10 mouse cellular contexts compared by ENCODE assay signal in the genomic region with DNA sequence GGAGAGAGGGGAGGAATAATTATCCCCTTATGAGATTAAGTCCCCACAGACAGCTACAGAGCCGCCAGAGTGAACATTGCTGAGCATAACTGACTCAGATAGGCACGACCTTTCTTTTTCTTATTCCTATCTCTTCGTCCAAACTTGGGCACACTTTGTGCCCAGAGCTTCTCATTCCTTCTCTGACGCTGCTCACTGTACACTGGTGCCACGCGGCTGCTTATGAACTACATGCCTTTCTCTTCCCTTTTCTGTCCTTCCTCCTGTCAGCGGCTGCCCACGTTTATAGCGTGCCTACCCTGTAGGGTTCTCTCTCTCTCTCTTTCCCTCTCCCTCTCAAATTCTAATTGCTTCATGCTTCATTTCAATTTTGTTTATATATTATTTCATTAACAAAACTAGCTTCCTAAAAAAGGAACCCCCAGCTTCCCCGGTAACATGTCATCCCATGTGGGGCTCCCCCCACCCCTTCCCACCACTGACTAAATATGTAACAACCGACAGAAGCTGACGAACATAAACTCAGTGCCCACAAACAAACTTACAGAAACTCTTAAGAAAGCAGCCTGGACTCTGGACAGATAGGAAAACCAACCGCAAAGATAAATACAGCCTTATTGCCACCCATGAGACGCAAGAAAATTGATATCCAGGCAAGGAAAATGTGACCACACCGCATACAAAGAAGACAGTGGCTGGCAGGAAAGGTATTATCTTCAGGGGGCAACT. TPM values are rescaled to one million over a fixed set of nuclear protein-coding genes. Genes with fewer than 3 reads are reported as not detected.
DNase-seq lines count a peak whose midpoint lies in the region; ATAC-seq and TF ChIP-seq lines count a peak whose summit lies in the region.
"Had no signal": no experiment of that assay in that cellular context is flagged by ENCODE, and none has a peak within 500 bp of the region (broad histone marks: within the 10 kb centered on the region; RNA-seq: fewer than 3 reads in every experiment).

No protein-coding gene starts in this region.

- H3K4me3 ChIP-seq in lung, embryonic 16.5 days (ENCODE audit: low read length), result peak overlapping the region; percentile 20; the same call in 1 of the 2 replicates
- H3K4me3 ChIP-seq in embryonic facial prominence, embryonic 13.5 days, result no peak overlapping the region
- no peak overlapping the region for H3K4me3 ChIP-seq in liver, embryonic 13.5 days (replicated peaks)
- peak overlapping the region; percentile 28 for H3K4me3 ChIP-seq in stomach, embryonic 16.5 days (replicated peaks; ENCODE audit: low read length)
- no peak overlapping the region for H3K4me3 ChIP-seq in left cerebral cortex, adult 2 months

- WGBS in lung, embryonic 16.5 days, result 64% methylated on average over 15 of the region's 15 CpGs
- 68% methylated on average over 15 of the region's 15 CpGs for WGBS in embryonic facial prominence, embryonic 13.5 days
- 46% methylated on average over 15 of the region's 15 CpGs for WGBS in liver, embryonic 13.5 days (ENCODE audit: insufficient replicate concordance)
- WGBS in stomach, embryonic 16.5 days, result 72% methylated on average over 15 of the region's 15 CpGs

- H3K4me2 ChIP-seq in lung, embryonic 16.5 days (ENCODE audit: low read depth, low read length), result peak overlapping the region; percentile 25
- peak overlapping the region; percentile 22 for H3K4me2 ChIP-seq in embryonic facial prominence, embryonic 13.5 days
- H3K4me2 ChIP-seq in liver, embryonic 13.5 days, result peak overlapping the region; percentile 12
- peak overlapping the region; percentile 46 for H3K4me2 ChIP-seq in stomach, embryonic 16.5 days (ENCODE audit: low read depth, low read length)
- H3K4me2 ChIP-seq: heart, embryonic 11.5 days had no signal

- no peaks in the 10 kb centered on the region for H3K36me3 ChIP-seq in lung, embryonic 16.5 days (ENCODE audit: control insufficient read depth, insufficient read depth, low read length)
- no peaks in the 10 kb centered on the region for H3K36me3 ChIP-seq in embryonic facial prominence, embryonic 13.5 days
- no peaks in the 10 kb centered on the region for H3K36me3 ChIP-seq in liver, embryonic 13.5 days
- no peaks in the 10 kb centered on the region for H3K36me3 ChIP-seq in stomach, embryonic 16.5 days (ENCODE audit: control insufficient read depth, insufficient read depth, low read length)

- no peak overlapping the region; the same call in 1 of the 2 replicates for H3K9ac ChIP-seq in lung, embryonic 16.5 days (ENCODE audit: low read length)
- no peak overlapping the region for H3K9ac ChIP-seq in embryonic facial prominence, embryonic 13.5 days
- H3K9ac ChIP-seq in liver, embryonic 13.5 days, result no peak overlapping the region
- peak overlapping the region; percentile 35; the same call in 1 of the 2 replicates for H3K9ac ChIP-seq in stomach, embryonic 16.5 days (ENCODE audit: low read length)

- no peaks in the 10 kb centered on the region for H3K27me3 ChIP-seq in lung, embryonic 16.5 days (ENCODE audit: control insufficient read depth, insufficient read depth, low read depth, low read length)
- H3K27me3 ChIP-seq in embryonic facial prominence, embryonic 13.5 days, result no peaks in the 10 kb centered on the region
- no peaks in the 10 kb centered on the region for H3K27me3 ChIP-seq in liver, embryonic 13.5 days
- no peaks in the 10 kb centered on the region for H3K27me3 ChIP-seq in stomach, embryonic 16.5 days (ENCODE audit: control insufficient read depth, insufficient read depth, low read length)

- H3K27ac ChIP-seq in lung, embryonic 16.5 days (ENCODE audit: low read length), result peak overlapping the region; percentile 81
- peak overlapping the region; percentile 76; the same call in 1 of the 2 replicates for H3K27ac ChIP-seq in embryonic facial prominence, embryonic 13.5 days
- H3K27ac ChIP-seq in liver, embryonic 13.5 days, result peak overlapping the region; percentile 16; the same call in 1 of the 2 replicates
- H3K27ac ChIP-seq in stomach, embryonic 16.5 days (ENCODE audit: low read length), result peak overlapping the region; percentile 91
- H3K27ac ChIP-seq in left cerebral cortex, adult 2 months, result no peak overlapping the region

- DNase-seq in lung, adult 18-20 months, result no peak
- no peak for DNase-seq in liver, embryonic 13.5 days
- no peak for DNase-seq in left cerebral cortex, adult 2 months (ENCODE audit: extremely low spot score in 1 of 2, low spot score in 2 of 2)
- no peak for DNase-seq in cerebellum, adult 9-11 months
- DNase-seq: cerebellum, adult 8-10 months had no signal

- ATAC-seq in lung, embryonic 16.5 days (ENCODE audit: low read depth), result no peak
- no peak for ATAC-seq in embryonic facial prominence, embryonic 13.5 days (ENCODE audit: insufficient number of reproducible peaks, insufficient read depth, low FRiP score, low TSS enrichment, low read depth)
- peak; percentile 45 for ATAC-seq in liver, embryonic 13.5 days (ENCODE audit: low read depth)
- no peak for ATAC-seq in stomach, embryonic 16.5 days (ENCODE audit: insufficient read depth, low FRiP score)

- intact Hi-C loops in left cerebral cortex, adult 2 months (cut with DNase I), result no loop called here

- no peaks in the 10 kb centered on the region; the same call in 1 of the 2 replicates for H3K4me1 ChIP-seq in lung, embryonic 16.5 days (replicated peaks; ENCODE audit: control insufficient read depth, insufficient read depth, low read length)
- H3K4me1 ChIP-seq in embryonic facial prominence, embryonic 13.5 days, result peaks cover 6% of the 10 kb centered on the region; the same call in 1 of the 2 replicates
- peaks cover 11% of the 10 kb centered on the region for H3K4me1 ChIP-seq in liver, embryonic 13.5 days (replicated peaks)
- no peaks in the 10 kb centered on the region for H3K4me1 ChIP-seq in stomach, embryonic 16.5 days (ENCODE audit: control insufficient read depth, insufficient read depth, low read length)

- no peak for TF ChIP-seq CTCF in left cerebral cortex, adult 2 months (IDR thresholded peaks at IDR 0.05)

- H3K9me3 ChIP-seq in lung, embryonic 16.5 days (ENCODE audit: control insufficient read depth, low read length), result no peaks in the 10 kb centered on the region
- no peaks in the 10 kb centered on the region for H3K9me3 ChIP-seq in embryonic facial prominence, embryonic 13.5 days
- H3K9me3 ChIP-seq in liver, embryonic 13.5 days (replicated peaks), result no peaks in the 10 kb centered on the region
- no peaks in the 10 kb centered on the region for H3K9me3 ChIP-seq in stomach, embryonic 16.5 days (replicated peaks; ENCODE audit: control insufficient read depth, low read length)

RNA-seq across cellular contexts. Expression of a gene that starts 25.8 kb away (rescaled TPM):
- polyA plus RNA-seq in lung, embryonic 16.5 days (2015; fragmentation: Nextera tagmentation; extraction: Ambion mirVana), result 565 and 579 TPM in 2 replicates
- polyA plus RNA-seq in embryonic facial prominence, embryonic 13.5 days (2015; fragmentation: Nextera tagmentation; extraction: Ambion mirVana), result 377 and 395 TPM in 2 replicates
- polyA plus RNA-seq in liver, embryonic 13.5 days (2015; fragmentation: Nextera tagmentation; extraction: Ambion mirVana), result 138 and 162 TPM in 2 replicates
- polyA plus RNA-seq in stomach, embryonic 16.5 days (2015; fragmentation: Nextera tagmentation; extraction: Ambion mirVana), result 852 and 990 TPM in 2 replicates
- total RNA-seq in left cerebral cortex, adult 2 months (2021), result 100 to 1,000 TPM; 154 to 157 TPM

RNA-seq across cellular contexts. Expression of a gene that starts 26.3 kb away (rescaled TPM):
- 1.6 and 2.2 TPM in 2 replicates for polyA plus RNA-seq in lung, embryonic 16.5 days (2015; fragmentation: Nextera tagmentation; extraction: Ambion mirVana)
- polyA plus RNA-seq in embryonic facial prominence, embryonic 13.5 days (2015; fragmentation: Nextera tagmentation; extraction: Ambion mirVana), result 2.8 and 3.5 TPM in 2 replicates
- polyA plus RNA-seq in liver, embryonic 13.5 days (2015; fragmentation: Nextera tagmentation; extraction: Ambion mirVana), result 0.16 and 0.20 TPM in 2 replicates
- 1.1 and 1.7 TPM in 2 replicates for polyA plus RNA-seq in stomach, embryonic 16.5 days (2015; fragmentation: Nextera tagmentation; extraction: Ambion mirVana)
- 1 to 10 TPM in 1 of 2 experiments, under 1 TPM in 1; 0.88 to 1.1 TPM for total RNA-seq in left cerebral cortex, adult 2 months (2021)
- total RNA-seq: hematopoietic stem cell, adult 5-6 weeks had no signal

Comparison
In these comparisons a context has a peak if more than half of its experiments do, and no peak if none do; other contexts are left out.
1. H3K4me3 ChIP-seq: peak in lung, embryonic 16.5 days (single experiment) and stomach, embryonic 16.5 days (single experiment); none in embryonic facial prominence, embryonic 13.5 days (single experiment), liver, embryonic 13.5 days (single experiment) and left cerebral cortex, adult 2 months (single experiment).
2. Peak in every context shown above with its lines, with median percentiles within 50 percentile points of each other: H3K4me2 ChIP-seq.